Mouse (Mus musculus) spleen, adult 12 weeks (tissue): ENCODE results near the gene Ccdc163.
A peak's percentile ranks its signal among the peaks of the same experiment; 100 is the strongest.

Experiments
- DNase-seq: peaks from one replicate; pipeline ENCODE4 v3.0.0; 2022; ENCODE audit warnings: low spot score

Gene Ccdc163

GRCm38 (mm10) chr4:116777079-116777478 is 68.8 kb downstream of the Ccdc163 start:
- no peak for DNase-seq

GRCm38 (mm10) chr4:116780541-116780940 is 72.2 kb downstream of the Ccdc163 start:
- DNase-seq = no peak

GRCm38 (mm10) chr4:116781366-116781765 is 73.1 kb downstream of the Ccdc163 start:
- DNase-seq = no peak

- DNase-seq = no peak
Observed at GRCm38 (mm10) chr4:116782171-116782570, 73.9 kb downstream of the Ccdc163 start.

- DNase-seq = no peak
Observed at GRCm38 (mm10) chr4:116786587-116786986, 78.3 kb downstream of the Ccdc163 start.

- DNase-seq = no peak
Observed at GRCm38 (mm10) chr4:116787985-116788760, 79.9 kb downstream of the Ccdc163 start.

- peak; percentile 48 for DNase-seq
Observed at GRCm38 (mm10) chr4:116788956-116789355, 80.6 kb downstream of the Ccdc163 start.

GRCm38 (mm10) chr4:116792453-116792852 is 84.1 kb downstream of the Ccdc163 start:
- DNase-seq = no peak

- DNase-seq = no peak
Observed at GRCm38 (mm10) chr4:116794273-116794672, 86.0 kb downstream of the Ccdc163 start.

GRCm38 (mm10) chr4:116796442-116797110 is 88.3 kb downstream of the Ccdc163 start:
- DNase-seq = no peak

GRCm38 (mm10) chr4:116799901-116800300 is 91.6 kb downstream of the Ccdc163 start:
- DNase-seq = no peak
